Mouse (Mus musculus) limb, embryonic 12.5 days (tissue): ENCODE data around the gene Klf9. TPM values are rescaled to one million over a fixed set of nuclear protein-coding genes. Genes with fewer than 3 reads are reported as not detected.

ENCODE experiments used
- ATAC-seq: fragments of 200-750 bp; cut with Nextera tagmentation; 2 replicates; pipeline ENCODE4 v1.8.0; 2017; ENCODE audit warnings: low read depth, moderate TSS enrichment; ENCODE audit not compliant: insufficient number of reproducible peaks, insufficient read depth, low FRiP score, low TSS enrichment
- H3K27ac ChIP-seq: fragments of 300-500 bp; sonication (generic); 2 replicates; pipeline ENCODE4 v1.5.1; 2016; ENCODE audit warnings: mild to moderate bottlenecking, moderate library complexity
- H3K27me3 ChIP-seq: fragments of 300-500 bp; sonication (generic); 2 replicates; pipeline ENCODE4 v1.6.1; 2016; ENCODE audit warnings: mild to moderate bottlenecking, moderate library complexity
- H3K36me3 ChIP-seq: fragments of 300-500 bp; sonication (generic); 2 replicates; pipeline ENCODE4 v1.6.1; 2016; ENCODE audit warnings: mild to moderate bottlenecking, moderate library complexity
- H3K4me1 ChIP-seq: fragments of 300-500 bp; sonication (generic); replicated peaks from 2 replicates; pipeline ENCODE4 v1.6.1; 2016
- H3K4me2 ChIP-seq: fragments of 300-500 bp; sonication (generic); 2 replicates; pipeline ENCODE4 v1.6.1; 2016; ENCODE audit warnings: mild to moderate bottlenecking, moderate library complexity
- H3K4me3 ChIP-seq: fragments of 300-500 bp; sonication (generic); replicated peaks from 2 replicates; pipeline ENCODE4 v1.5.1; 2016; ENCODE audit warnings: mild to moderate bottlenecking
- H3K9ac ChIP-seq: fragments of 300-500 bp; sonication (generic); replicated peaks from 2 replicates; pipeline ENCODE4 v1.6.1; 2016; ENCODE audit warnings: mild to moderate bottlenecking, moderate library complexity
- H3K9me3 ChIP-seq: fragments of 300-500 bp; sonication (generic); 2 replicates; pipeline ENCODE4 v1.6.1; 2016; ENCODE audit warnings: mild to moderate bottlenecking, moderate library complexity
- WGBS: fragments of 180-500 bp; shearing (Covaris S2); methylation state at CpG from one replicate; pipeline ENCODE4 v1.1.7; 2016; 5-methylcytosine and 5-hydroxymethylcytosine counted together
- microRNA counts: library from miRNA; unstranded; fragments of <30 nt; microRNA quantifications from one replicate; lab custom pipeline; 2017
- microRNA-seq: library from miRNA; unstranded; fragments of <30 nt; microRNA quantifications from one replicate; pipeline ENCODE4, GENCODE M21; 2017
- polyA plus RNA-seq: library from polyadenylated mRNA; unstranded; fragments of >200 nt; fragmentation: Nextera tagmentation; extraction: Ambion mirVana; gene quantifications from 2 replicates; pipeline ENCODE4 v1.2.1, GENCODE M21; 2016

The Klf9 gene
- polyA plus RNA-seq, 1 experiment from 2014 or later = 2.7 TPM

GRCm38 (mm10) chr19:23191486-23191885 lies 50.5 kb downstream of the Klf9 start:
- H3K27me3 ChIP-seq = no peaks in the 10 kb centered on the region
- no peak for ATAC-seq
- H3K4me3 ChIP-seq = no peak overlapping the region
- H3K9ac ChIP-seq = no peak overlapping the region
- 93% methylated on average over 6 of the region's 6 CpGs for WGBS
- no peak overlapping the region for H3K4me2 ChIP-seq
- H3K9me3 ChIP-seq = no peaks in the 10 kb centered on the region
- H3K36me3 ChIP-seq = peaks cover 6% of the 10 kb centered on the region; the same call in 1 of the 2 replicates
- no peaks in the 10 kb centered on the region for H3K4me1 ChIP-seq
- no peak overlapping the region for H3K27ac ChIP-seq

GRCm38 (mm10) chr19:23193076-23193475 lies 52.0 kb downstream of the Klf9 start:
- no peaks in the 10 kb centered on the region for H3K4me1 ChIP-seq
- 63% methylated on average over 3 of the region's 3 CpGs for WGBS
- H3K9ac ChIP-seq = no peak overlapping the region
- H3K9me3 ChIP-seq = no peaks in the 10 kb centered on the region
- H3K4me3 ChIP-seq = no peak overlapping the region
- H3K4me2 ChIP-seq = no peak overlapping the region
- ATAC-seq = no peak
- H3K27ac ChIP-seq = no peak overlapping the region
- H3K27me3 ChIP-seq = no peaks in the 10 kb centered on the region
- peaks cover 6% of the 10 kb centered on the region; the same call in 1 of the 2 replicates for H3K36me3 ChIP-seq

- no peak overlapping the region for H3K27ac ChIP-seq
Observed at GRCm38 (mm10) chr19:23202106-23202505, 61.1 kb downstream of the Klf9 start.

GRCm38 (mm10) chr19:23203505-23204053 lies 62.6 kb downstream of the Klf9 start:
- no peaks in the 10 kb centered on the region for H3K9me3 ChIP-seq
- no peaks in the 10 kb centered on the region for H3K4me1 ChIP-seq
- H3K9ac ChIP-seq = no peak overlapping the region
- no peak overlapping the region for H3K27ac ChIP-seq
- no peak for ATAC-seq
- H3K36me3 ChIP-seq = peaks cover 54% of the 10 kb centered on the region
- H3K4me3 ChIP-seq = no peak overlapping the region
- H3K4me2 ChIP-seq = no peak overlapping the region
- WGBS = 90% methylated on average over 3 of the region's 3 CpGs
- H3K27me3 ChIP-seq = no peaks in the 10 kb centered on the region

More at GRCm38 (mm10) chr19:23202106-23202505, 61.1 kb downstream of the Klf9 start:
- Histone ChIP-seq H3K27me3 (no peaks in the 10 kb centered on the region), H3K36me3 (peaks cover 46% of the 10 kb centered on the region), H3K4me3 (no peak overlapping the region), H3K4me1 (no peaks in the 10 kb centered on the region), H3K4me2 (no peak overlapping the region), H3K9ac (no peak overlapping the region), H3K9me3 (no peaks in the 10 kb centered on the region)
- ATAC-seq = no peak
- WGBS = 97% methylated on average over 5 of the region's 5 CpGs

- WGBS = 86% methylated on average over 6 of the region's 6 CpGs
- H3K4me3 ChIP-seq = no peak overlapping the region
- no peak overlapping the region for H3K9ac ChIP-seq
- H3K9me3 ChIP-seq = no peaks in the 10 kb centered on the region
- no peak overlapping the region for H3K27ac ChIP-seq
- no peaks in the 10 kb centered on the region for H3K4me1 ChIP-seq
- no peaks in the 10 kb centered on the region for H3K27me3 ChIP-seq
- ATAC-seq = no peak
- peaks cover 56% of the 10 kb centered on the region for H3K36me3 ChIP-seq
- H3K4me2 ChIP-seq = no peak overlapping the region
Observed at GRCm38 (mm10) chr19:23211325-23211724, 70.3 kb downstream of the Klf9 start.

- no peak overlapping the region for H3K4me2 ChIP-seq
- no peaks in the 10 kb centered on the region for H3K4me1 ChIP-seq
- H3K9me3 ChIP-seq = no peaks in the 10 kb centered on the region
- no peaks in the 10 kb centered on the region for H3K27me3 ChIP-seq
- 94% methylated on average over 8 of the region's 8 CpGs for WGBS
- no peak overlapping the region for H3K27ac ChIP-seq
- peaks cover 60% of the 10 kb centered on the region for H3K36me3 ChIP-seq
- H3K4me3 ChIP-seq = no peak overlapping the region
- ATAC-seq = no peak
- H3K9ac ChIP-seq = no peak overlapping the region
Observed at GRCm38 (mm10) chr19:23214326-23214725, 73.3 kb downstream of the Klf9 start.

MicroRNAs within 50 kb of the gene (microRNA counts, 519-probe panel; counts per million panel counts)
- microRNA mmu-miR-1192 (lab: Ali Mortazavi, UCI) = not detected

Small RNA genes lying within 50 kb of the gene (microRNA-seq; reads per million reads assigned to microRNA genes)
- gene Mir1192 = not detected

Other genes starting within 250 kb of the Klf9 start
- gene Smc5, start 132.7 kb downstream of the Klf9 start, polyA plus RNA-seq = 53.3 and 54.8 TPM in 2 replicates